Mouse (Mus musculus) left cerebral cortex, postnatal 36 days (tissue): ENCODE measurements around the gene Foxj1. TPM values are rescaled to one million over a fixed set of nuclear protein-coding genes. Genes with fewer than 3 reads are reported as not detected.

Experiments
- DNase-seq, 2 experiments: peaks; one replicate each; pipeline ENCODE4 v3.0.0; 2021 to 2022; ENCODE audit warnings: low spot score in 2 of 2, mixed read lengths in 1 of 2
- intact Hi-C: fragments of 180-260 bp; cut with DNase I; formaldehyde crosslinking; loops from one replicate; pipeline ENCODE4 v1.15.1; 2025
- total RNA-seq, 2 experiments: library from RNA; stranded (reverse); gene quantifications; 2 replicates each; pipeline ENCODE4 v1.2.3; 2021

Foxj1 gene
- total RNA-seq, 2 experiments from 2014 or later = 5.0 to 5.2 TPM

DNA sequence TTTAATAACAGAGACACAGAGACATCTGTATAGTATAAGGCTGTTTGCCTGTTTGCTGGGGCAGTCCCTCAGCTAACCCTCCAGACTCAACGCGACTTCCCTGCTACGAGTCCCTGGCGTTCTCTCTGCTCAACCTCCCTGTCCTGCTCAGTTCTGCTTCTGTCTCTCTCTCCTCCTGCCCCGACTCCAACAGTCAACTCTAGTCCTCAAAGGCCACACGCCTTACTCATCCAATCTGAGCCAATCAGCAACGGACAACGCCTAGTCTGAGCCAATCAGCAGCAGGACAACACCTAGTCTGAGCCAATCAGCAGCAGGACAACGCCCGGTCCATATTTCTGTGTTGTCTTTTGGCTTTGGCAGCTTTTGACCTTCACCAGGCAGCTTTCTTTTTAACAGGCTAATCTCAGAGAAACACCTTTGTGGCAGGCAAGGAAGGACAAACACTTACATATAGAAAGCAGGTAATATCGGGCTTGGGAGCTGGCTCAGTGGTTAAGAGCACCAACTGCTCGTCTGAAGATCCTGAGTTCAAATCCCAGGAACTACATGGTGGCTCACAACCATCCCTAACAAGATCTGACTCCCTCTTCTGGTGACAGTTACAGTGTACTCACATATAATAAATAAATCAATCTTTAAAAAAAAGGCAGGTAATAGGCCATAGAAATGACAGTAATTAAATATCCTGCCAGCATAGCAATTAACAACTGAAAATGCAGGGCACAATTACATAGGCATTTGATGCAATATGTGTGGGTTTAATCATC is 27.3 kb downstream of the Foxj1 start:
- no peak for DNase-seq
- intact Hi-C loops = loop anchor here (5.0 kb wide), 1 partner anchor 36 kb away; the partner anchor contains the start of gene Srp68

DNA sequence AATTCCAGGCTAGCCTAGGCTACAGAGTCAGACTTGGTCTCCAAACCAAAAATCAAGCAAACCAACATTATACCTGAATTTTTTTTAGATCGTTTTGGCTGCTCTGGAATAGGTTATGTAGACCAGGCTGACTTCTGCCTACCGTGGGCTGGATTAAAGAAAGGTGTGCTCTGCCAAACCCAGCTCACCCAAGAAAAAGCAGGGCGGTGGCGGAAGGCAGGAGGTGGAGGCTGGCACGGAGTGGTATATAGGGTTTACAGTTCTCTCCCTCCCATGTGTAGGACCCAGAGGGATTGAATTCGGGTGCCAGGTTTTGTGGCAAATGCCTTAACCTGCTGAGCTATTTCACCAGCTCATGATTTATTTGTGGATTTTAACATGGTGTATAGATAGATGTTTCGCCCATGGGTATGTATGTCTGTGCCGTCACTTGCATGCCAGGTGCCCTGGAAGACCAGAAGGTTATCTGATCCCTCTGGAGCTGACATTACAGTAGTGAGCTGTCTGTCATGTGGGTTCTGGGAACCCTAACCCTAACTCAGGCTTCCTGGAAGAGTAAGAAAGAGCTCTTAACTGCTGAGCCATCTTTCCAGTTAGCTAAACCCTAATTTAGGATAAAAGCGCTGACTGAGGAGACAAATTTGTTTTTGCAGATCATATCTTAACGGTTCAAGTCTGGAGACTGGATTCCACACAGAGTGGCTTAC is 28.0 kb downstream of the Foxj1 start, which contains the start of gene Exoc7:
TSS of gene Exoc7 (minus strand) at position 215 of the 707 bp plus-strand sequence.
- intact Hi-C loops = loop anchor here (5.0 kb wide), 1 partner anchor 35 kb away; the partner anchor contains the start of gene Srp68
- DNase-seq = no peak

DNA sequence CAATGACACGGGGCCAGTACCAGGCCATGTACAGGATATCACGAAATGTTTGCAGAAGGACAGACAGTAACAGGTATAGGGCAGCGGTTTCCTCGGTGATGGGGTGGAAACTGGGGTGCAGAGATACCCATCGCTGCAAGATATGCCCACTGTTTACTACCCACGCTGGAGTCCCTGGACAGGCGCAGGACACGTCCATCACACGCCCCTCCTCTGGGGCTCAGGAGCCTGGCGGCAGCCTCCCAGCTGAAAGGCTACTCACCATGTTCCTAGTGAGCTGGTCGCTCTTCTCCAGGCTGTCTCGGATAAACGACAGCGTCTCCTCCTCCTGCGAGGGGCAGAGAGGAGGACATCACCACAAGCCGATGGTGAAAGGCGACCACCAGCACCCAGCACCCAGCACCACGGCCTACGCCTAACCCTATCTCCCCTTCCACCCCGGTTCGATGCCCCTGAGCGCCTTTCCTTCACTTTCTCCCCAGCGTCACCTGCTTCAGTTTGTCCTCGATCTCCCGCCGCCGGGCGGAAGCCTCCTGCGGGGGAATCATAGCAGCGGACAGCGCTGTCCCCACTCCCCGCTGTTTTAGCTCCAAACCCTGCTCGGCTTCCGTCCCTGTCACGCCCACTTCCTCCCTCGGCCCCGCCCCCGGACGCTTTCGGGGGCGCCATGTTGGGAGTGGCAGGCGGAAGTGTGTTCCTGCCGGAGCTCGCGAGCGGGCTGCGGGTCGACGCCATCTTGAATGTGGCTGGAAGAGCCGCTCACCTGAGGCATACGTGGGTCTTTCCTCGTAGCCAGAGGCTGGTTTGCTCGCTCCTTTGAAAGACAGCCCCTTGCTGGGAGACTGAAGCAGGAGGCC is 28.8 kb downstream of the Foxj1 start:
- peak; percentile 90 for DNase-seq
- intact Hi-C loops = loop anchor here (5.0 kb wide), 1 partner anchor 34 kb away; the partner anchor contains the start of gene Srp68

DNA sequence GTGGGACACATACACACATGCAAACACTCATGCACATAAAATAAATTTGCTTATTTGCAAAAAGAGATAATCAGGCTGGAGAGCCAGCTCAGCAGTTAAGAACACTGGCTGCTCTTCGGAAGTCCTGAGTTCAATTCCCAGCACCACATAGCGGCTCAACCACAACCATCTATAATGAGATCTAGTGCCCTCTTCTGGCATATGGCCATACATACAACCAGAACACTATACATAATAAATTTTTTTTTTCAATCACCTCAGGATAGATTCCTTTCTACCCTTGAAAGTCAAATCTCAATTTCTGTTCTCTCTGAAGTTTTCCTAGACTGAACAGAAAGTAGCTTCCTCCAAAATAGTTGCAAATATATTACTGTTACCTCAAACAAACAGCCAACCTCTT is 29.8 kb downstream of the Foxj1 start:
- intact Hi-C loops = loop anchor here (5.0 kb wide), 1 partner anchor 33 kb away; the partner anchor contains the start of gene Srp68
- no peak for DNase-seq

DNA sequence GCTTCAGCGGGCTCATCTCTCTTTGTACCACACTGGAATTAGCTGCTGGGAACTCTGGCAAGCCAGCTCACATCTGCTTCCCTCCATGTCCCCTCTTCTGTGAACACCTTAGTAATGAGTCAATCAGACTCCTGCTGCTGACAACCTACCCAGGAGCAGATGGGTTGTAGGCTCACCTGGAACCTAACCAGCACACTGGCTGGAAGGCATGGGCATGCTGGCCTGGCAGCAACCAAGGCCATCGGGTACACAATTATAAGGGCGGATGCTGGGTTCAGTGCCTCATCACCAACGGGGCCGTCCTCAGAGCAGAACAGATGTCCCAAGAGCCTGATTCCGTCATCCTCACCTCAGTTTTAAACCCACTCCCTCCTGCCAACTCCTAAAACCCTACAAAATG is 36.6 kb downstream of the Foxj1 start:
- DNase-seq = no peak
- intact Hi-C loops = no loop called here

GRCm38 (mm10) chr11:116298221-116298620 is 37.0 kb downstream of the Foxj1 start:
- intact Hi-C loops = no loop called here
- DNase-seq = no peak

- DNase-seq = no peak
- intact Hi-C loops = no loop called here
These were observed 38.2 kb downstream of the Foxj1 start for GRCm38 (mm10) chr11:116297017-116297416.

DNA sequence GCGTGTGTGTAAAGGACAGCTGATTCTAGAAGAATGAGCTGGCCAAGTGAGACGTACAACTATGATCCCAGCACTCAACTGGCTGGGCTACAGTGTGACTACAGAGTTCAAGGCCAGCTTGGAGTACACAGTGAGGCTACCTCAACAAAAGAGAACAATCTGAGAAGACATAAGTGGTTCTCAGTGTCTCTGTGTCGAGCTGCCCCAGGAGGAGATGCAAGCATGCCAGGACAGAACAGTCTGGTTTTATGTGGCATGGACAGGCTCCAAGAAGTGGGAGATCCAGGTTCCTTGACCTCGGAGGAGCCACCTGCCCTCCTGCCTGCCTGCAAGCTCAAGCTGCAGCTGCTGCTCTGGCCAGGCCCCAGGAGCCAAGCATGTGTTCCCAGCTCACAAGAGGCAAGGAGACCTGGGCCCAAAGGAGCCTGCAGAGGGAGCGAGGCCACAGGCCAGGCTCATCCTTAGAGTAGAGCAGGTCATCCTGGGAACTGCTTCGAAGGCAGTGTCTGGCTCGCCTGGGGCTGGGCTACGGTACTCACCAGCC is 38.9 kb downstream of the Foxj1 start:
- intact Hi-C loops = no loop called here
- no peak for DNase-seq

GRCm38 (mm10) chr11:116294319-116294718 is 40.9 kb downstream of the Foxj1 start:
- intact Hi-C loops = loop anchor here (1.0 kb wide), 1 partner anchor 68 kb away; no protein-coding TSS in a partner anchor
- no peak for DNase-seq

DNA sequence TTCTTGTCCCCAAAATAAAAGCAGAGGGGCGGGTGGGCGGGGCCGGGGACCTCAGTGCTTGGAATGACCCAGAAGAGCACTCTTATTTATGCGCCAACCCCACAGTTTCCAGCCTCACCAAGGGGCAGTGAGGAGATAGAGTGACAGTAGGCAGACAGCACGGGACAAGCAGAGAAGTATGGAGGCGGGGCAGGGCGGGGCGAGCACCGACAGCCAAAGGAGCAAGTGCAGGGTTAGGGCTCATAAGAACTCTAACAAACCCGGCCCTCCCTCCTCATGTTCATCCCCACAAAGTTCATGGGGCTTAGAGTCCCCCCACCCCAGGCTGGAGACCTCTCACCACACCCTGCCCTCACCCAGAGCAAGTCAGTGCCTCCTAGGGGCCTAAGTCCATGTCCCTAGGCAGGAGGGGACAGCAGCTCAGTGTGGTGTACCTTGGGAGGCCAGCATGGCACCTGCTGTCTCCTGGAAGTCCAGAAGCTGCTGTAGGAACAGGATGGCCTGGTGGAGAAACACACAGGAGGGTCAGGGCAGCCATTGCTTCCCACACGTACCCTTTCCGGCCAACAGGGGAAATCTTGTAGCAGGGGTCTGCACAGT is 41.6 kb downstream of the Foxj1 start:
- no peak for DNase-seq
- intact Hi-C loops = loop anchor here (1.0 kb wide), 1 partner anchor 67 kb away; no protein-coding TSS in a partner anchor

GRCm38 (mm10) chr11:116292401-116292800 is 42.8 kb downstream of the Foxj1 start:
- intact Hi-C loops = no loop called here
- no peak for DNase-seq

DNA sequence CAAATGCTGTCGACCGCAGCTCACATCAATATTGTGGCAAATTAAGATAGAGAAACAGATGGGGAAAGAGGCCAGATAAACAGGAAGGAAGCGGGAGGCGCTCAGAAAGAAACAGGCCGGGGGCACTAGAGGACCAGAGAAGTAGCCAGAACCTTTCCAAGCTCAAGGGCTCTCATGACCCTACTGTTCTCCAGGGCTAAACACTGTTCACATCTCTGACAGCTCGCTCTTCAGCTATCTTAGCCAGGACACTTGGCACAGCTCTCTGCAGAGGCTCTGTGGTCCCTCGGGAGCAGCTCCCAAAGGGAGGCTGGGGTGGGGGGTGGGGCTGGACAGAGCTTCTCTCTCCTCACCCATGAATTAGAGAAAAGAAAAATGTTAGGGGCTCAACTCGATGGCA is 44.6 kb downstream of the Foxj1 start:
- intact Hi-C loops = no loop called here

DNA sequence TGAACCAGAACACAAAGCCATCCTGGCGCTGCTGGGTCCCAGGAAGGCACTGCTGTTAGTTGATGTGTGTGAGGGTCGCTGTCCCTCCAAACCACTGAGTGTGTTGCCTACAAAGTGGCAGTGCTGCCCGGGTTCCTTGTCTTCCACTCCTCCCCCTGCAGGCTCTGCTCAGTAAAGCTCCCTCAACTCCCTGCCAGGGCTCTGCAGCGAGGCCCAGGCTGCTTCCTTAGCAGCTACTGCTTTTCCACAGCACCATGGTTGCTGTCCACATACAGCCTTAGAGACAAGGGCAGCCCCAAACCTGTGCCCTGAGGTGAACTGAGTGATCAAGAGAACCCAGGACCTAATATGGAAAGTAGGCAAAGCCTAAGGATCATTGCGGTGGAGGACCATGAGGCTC is 47.8 kb downstream of the Foxj1 start:
- no peak for DNase-seq
- intact Hi-C loops = no loop called here

More for the DNA sequence above, 44.6 kb downstream of the Foxj1 start:
- no peak for DNase-seq

- intact Hi-C loops = no loop called here
- no peak for DNase-seq
These were observed 49.4 kb downstream of the Foxj1 start for GRCm38 (mm10) chr11:116285770-116286191.

- no peak for DNase-seq
- intact Hi-C loops = no loop called here
These were observed 51.2 kb downstream of the Foxj1 start for GRCm38 (mm10) chr11:116283982-116284381.

DNA sequence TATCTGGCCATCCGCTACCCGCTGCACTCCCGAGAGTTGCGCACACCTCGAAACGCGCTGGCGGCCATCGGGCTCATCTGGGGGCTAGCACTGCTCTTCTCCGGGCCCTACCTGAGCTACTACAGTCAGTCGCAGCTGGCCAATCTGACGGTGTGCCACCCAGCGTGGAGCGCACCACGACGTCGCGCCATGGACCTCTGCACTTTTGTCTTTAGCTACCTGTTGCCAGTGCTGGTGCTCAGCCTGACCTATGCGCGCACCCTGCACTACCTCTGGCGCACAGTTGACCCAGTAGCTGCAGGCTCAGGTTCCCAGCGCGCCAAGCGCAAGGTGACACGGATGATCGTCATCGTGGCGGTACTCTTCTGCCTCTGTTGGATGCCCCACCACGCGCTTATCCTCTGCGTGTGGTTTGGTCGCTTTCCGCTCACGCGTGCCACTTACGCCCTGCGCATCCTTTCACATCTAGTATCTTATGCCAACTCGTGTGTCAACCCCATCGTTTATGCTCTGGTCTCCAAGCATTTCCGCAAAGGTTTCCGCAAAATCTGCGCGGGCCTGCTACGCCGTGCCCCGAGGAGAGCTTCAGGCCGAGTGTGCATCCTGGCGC is 52.2 kb downstream of the Foxj1 start:
- intact Hi-C loops = no loop called here
- no peak for DNase-seq

- intact Hi-C loops = no loop called here
- DNase-seq = no peak
These were observed 53.1 kb downstream of the Foxj1 start for GRCm38 (mm10) chr11:116282089-116282488.

- intact Hi-C loops = no loop called here
- no peak for DNase-seq
These were observed 53.5 kb downstream of the Foxj1 start for GRCm38 (mm10) chr11:116281671-116282070.
